Mouse (Mus musculus) thymus, adult 2 months (tissue): ENCODE results near the gene Dock9. TPM values are rescaled to one million over a fixed set of nuclear protein-coding genes. Genes with fewer than 3 reads are reported as not detected.

Source experiments
- DNase-seq: peaks from one replicate; pipeline ENCODE4 v3.0.0; 2021
- H3K27ac ChIP-seq: fragments of 200-500 bp; 2 replicates; pipeline ENCODE4 v1.5.1; 2012; ENCODE audit warnings: low read length, control low read depth; ENCODE audit not compliant: control insufficient read depth, insufficient read depth
- H3K27me3 ChIP-seq: fragments of 200-500 bp; 2 replicates; pipeline ENCODE4 v1.6.1; 2012; ENCODE audit warnings: mild to moderate bottlenecking, low read length, moderate library complexity, mixed read lengths; ENCODE audit not compliant: control insufficient read depth, insufficient read depth
- H3K36me3 ChIP-seq: fragments of 200-500 bp; 2 replicates; pipeline ENCODE4 v1.6.1; 2012; ENCODE audit warnings: mild to moderate bottlenecking, low read length, moderate library complexity; ENCODE audit not compliant: control insufficient read depth, insufficient read depth
- H3K4me1 ChIP-seq: fragments of 200-500 bp; replicated peaks from 2 replicates; pipeline ENCODE4 v1.6.1; 2012; ENCODE audit warnings: low read length; ENCODE audit not compliant: control insufficient read depth, insufficient read depth
- H3K4me3 ChIP-seq: fragments of 200-500 bp; 2 replicates; pipeline ENCODE4 v1.5.1; 2012; ENCODE audit warnings: mild to moderate bottlenecking, low read length, control low read depth, moderate library complexity; ENCODE audit not compliant: control insufficient read depth, insufficient read depth
- CTCF ChIP-seq: fragments of 200-500 bp; IDR thresholded peaks from 2 replicates; pipeline ENCODE4 v1.5.1; 2012; ENCODE audit warnings: mild to moderate bottlenecking, control low read depth, low read length, moderate library complexity, borderline replicate concordance; ENCODE audit not compliant: control insufficient read depth, poor library complexity, insufficient read depth; ENCODE audit errors: extremely low read depth
- POLR2A ChIP-seq: fragments of 200-500 bp; IDR thresholded peaks from 2 replicates; pipeline ENCODE4 v1.6.1; 2012; ENCODE audit warnings: mild to moderate bottlenecking, low read length, control low read depth, moderate library complexity; ENCODE audit not compliant: control insufficient read depth, poor library complexity, insufficient read depth; ENCODE audit errors: extremely low read depth
- WGBS: fragments of 180-500 bp; shearing (Covaris S2); methylation state at CpG from one replicate; pipeline ENCODE4 v1.1.7; 2018; 5-methylcytosine and 5-hydroxymethylcytosine counted together
- polyA plus RNA-seq: library from polyadenylated mRNA; depleted of rRNA; stranded (reverse); fragments of >200 nt; gene quantifications from 2 replicates; pipeline ENCODE4 v1.2.3, GENCODE M21; 2012

The Dock9 gene
- polyA plus RNA-seq, 1 experiment: 13.2 TPM

DNA sequence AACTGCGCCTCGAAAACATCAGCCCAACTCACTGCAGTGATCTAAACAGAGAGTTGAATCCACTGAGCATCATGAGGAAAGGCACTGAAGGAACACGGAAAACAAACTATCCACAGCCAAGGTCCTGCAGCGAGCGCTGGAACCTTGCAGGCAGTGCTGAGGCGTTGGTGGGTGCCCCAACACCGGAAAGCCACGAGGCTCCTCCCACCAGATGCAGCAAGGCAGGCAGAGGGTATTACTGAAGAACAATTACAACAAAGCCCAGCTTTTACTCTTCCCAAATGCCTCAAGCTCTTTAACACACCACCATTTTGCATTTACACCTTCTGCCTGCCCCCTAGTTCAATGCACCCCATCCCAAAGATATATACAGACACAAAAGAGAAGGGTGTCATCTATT, 65.4 kb downstream of the Dock9 start:
- Histone ChIP-seq H3K36me3 (no peaks in the 10 kb centered on the region), H3K4me1 (peaks cover 8% of the 10 kb centered on the region), H3K27ac (peak overlapping the region; percentile 69), H3K27me3 (no peaks in the 10 kb centered on the region), H3K4me3 (no peak overlapping the region)
- 51% methylated on average over 8 of the region's 8 CpGs for WGBS
- no peak for DNase-seq
- TF ChIP-seq POLR2A: no peak

DNA sequence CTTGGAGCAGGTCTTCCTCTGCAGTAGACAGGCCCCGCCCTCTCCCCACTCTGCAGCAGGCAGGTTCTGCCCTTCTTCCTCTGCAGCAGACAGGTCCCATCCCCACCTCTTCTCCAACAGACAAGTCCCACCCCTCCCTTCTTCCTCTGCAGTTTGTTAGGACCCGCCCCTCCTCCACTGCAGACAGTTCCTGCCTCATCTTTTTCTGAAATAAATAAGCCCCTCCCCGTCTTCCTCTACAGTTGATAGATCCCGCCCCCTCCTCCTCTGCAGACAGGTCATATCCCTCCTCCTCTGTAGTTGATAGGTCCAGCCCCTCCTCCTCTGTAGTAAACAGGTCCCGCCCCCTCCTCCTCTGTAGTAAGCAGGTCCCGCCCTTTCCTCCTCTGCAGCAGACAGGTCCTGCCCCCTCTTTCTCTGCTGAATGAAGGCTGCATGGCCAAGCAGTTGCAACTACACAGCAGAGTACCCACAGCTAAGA, 65.9 kb downstream of the Dock9 start:
- H3K27ac ChIP-seq: peak overlapping the region; percentile 69
- peak; percentile 57 for DNase-seq
- H3K27me3 ChIP-seq: no peaks in the 10 kb centered on the region
- H3K36me3 ChIP-seq: no peaks in the 10 kb centered on the region
- H3K4me3 ChIP-seq: no peak overlapping the region
- peaks cover 8% of the 10 kb centered on the region for H3K4me1 ChIP-seq
- WGBS: 52% methylated on average over 6 of the region's 6 CpGs
- TF ChIP-seq POLR2A (no peak), CTCF (no peak)

DNA sequence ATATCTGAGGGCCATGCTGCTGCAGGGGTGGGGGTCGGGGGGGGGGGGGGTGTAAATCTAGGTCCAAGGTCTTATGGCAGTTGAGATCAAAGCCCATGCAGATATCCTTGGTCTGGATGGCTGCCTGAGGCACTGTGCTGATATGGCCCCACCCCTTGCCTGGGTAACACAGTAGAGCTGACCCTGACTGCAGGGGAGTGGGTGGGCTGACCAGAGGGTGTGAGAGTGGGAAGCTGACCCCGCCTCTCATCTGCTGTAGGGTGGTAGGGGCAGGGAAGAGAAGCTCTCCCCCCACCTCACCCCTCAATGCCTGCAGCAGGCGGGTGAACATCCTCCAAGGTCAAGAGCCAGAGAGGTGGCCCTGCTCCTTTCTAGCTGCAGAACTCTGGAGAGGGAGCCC, 66.7 kb downstream of the Dock9 start:
- Histone ChIP-seq H3K36me3 (no peaks in the 10 kb centered on the region), H3K27ac (no peak overlapping the region; the same call in 1 of the 2 replicates), H3K4me3 (no peak overlapping the region), H3K4me1 (peaks cover 8% of the 10 kb centered on the region), H3K27me3 (no peaks in the 10 kb centered on the region)
- WGBS: 94% methylated on average over 3 of the region's 3 CpGs
- TF ChIP-seq CTCF (no peak), POLR2A (no peak)
- no peak for DNase-seq

DNA sequence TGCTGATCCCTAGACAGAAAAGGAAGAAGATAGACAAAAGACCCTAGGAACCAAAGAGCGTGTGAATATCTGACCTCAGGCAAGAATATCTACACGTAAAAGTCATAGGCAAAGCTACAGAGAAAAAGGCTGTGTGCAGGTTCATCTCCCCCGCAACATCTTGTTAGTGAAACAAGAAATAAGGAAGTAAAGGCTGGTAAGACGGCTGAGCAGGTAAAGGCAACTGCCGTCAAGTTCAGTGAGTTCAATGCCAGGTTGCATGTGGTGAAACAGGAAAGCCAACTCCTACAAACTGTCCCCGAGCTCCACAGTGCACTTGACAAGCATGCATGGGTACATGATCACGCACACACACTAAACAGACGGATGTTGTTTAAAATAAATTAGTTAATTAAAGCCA, 69.6 kb downstream of the Dock9 start:
- Histone ChIP-seq H3K27ac (no peak overlapping the region), H3K4me3 (no peak overlapping the region), H3K27me3 (no peaks in the 10 kb centered on the region), H3K4me1 (peaks cover 10% of the 10 kb centered on the region), H3K36me3 (no peaks in the 10 kb centered on the region)
- 55% methylated on average over 8 of the region's 8 CpGs for WGBS
- no peak for TF ChIP-seq POLR2A
- TF ChIP-seq CTCF: no peak
- DNase-seq: no peak

DNA sequence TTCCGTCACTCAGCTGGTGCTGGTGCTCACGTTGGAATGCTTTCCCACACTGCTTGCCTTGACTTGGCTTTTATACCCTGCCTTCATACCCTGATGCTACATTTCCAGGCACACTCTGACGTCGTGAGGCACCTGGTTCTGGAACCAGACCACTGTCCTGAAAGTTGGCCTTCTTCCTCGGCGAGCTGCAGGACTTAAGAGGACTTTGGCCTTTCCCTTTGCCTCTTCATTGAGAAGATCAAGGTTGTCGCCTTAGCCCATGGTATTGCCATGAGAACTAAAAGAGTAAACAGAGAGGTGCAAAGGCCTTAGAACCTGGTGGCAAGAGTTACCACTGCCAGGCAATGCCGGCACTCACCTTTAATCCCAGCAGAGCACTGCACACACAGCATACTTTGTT, 73.1 kb downstream of the Dock9 start:
- Histone ChIP-seq H3K4me1 (peaks cover 6% of the 10 kb centered on the region), H3K27me3 (no peaks in the 10 kb centered on the region), H3K36me3 (no peaks in the 10 kb centered on the region), H3K4me3 (no peak overlapping the region), H3K27ac (no peak overlapping the region)
- TF ChIP-seq CTCF (no peak), POLR2A (no peak)
- WGBS: 93% methylated on average over 8 of the region's 8 CpGs
- DNase-seq: no peak

DNA sequence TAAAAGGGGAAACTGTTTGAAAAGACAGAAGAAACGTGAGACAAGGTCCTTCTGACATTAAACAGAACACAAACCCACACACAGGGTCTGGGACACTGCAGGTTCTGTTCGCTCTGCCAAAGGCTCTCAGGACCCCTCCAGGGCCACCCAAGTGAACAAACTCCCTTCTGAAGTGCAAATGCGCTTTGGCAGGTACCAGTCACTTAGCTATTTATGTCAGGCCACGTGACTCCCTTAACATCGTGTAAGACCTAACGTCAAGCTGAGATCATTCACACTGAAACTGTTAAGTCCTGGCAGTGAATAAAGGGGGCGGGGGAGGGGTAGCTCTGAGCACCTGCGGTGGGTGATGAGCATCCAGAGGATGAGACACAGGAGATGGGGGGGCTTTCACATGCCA, 74.9 kb downstream of the Dock9 start:
- no peak overlapping the region for H3K4me3 ChIP-seq
- no peak overlapping the region for H3K27ac ChIP-seq
- TF ChIP-seq POLR2A (no peak), CTCF (no peak)
- 45% methylated on average over 8 of the region's 8 CpGs for WGBS
- peaks cover 6% of the 10 kb centered on the region for H3K4me1 ChIP-seq
- no peaks in the 10 kb centered on the region for H3K36me3 ChIP-seq
- no peaks in the 10 kb centered on the region for H3K27me3 ChIP-seq
- DNase-seq: no peak

DNA sequence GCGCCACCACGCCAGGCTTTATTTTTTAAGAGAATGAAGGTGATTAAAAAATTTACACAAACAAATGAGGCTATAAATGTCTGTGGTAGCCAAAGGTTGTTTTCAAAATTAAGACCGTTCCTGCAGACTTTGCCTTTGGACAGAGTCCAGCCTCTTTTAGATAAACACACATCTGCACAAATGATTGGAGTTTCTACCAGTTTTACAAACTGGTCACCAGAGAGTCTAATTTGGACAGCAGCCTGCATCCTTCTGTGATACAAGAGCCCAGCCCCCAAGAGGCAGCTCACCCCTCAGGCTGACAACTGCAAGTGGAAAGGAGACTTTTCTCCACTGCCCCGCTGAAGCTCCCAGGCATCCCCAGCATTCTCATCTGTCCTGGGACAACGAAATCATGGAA, 76.2 kb downstream of the Dock9 start:
- WGBS: 98% methylated on average over 5 of the region's 5 CpGs
- DNase-seq: no peak
- TF ChIP-seq CTCF (no peak), POLR2A (no peak)
- H3K36me3 ChIP-seq: no peaks in the 10 kb centered on the region
- H3K4me1 ChIP-seq: peaks cover 6% of the 10 kb centered on the region
- no peak overlapping the region for H3K27ac ChIP-seq
- no peaks in the 10 kb centered on the region for H3K27me3 ChIP-seq
- H3K4me3 ChIP-seq: no peak overlapping the region
